Mouse (Mus musculus) gastrocnemius, adult 8-10 months (tissue): Measurements from ENCODE around the gene Ift122. TPM values are rescaled to one million over a fixed set of nuclear protein-coding genes. Genes with fewer than 3 reads are reported as not detected.
"Not testable (repeated sequence)": the region's sequence is repeated elsewhere in the genome, so short reads cannot be mapped to it uniquely, and the experiment has no call there.

ENCODE experiments used
- DNase-seq, 2 experiments: peaks; one replicate each; pipeline ENCODE4 v3.0.0; 2022; ENCODE audit warnings: low spot score in 2 of 2
- total RNA-seq, 4 experiments: library from RNA; stranded (reverse); gene quantifications; 2 replicates each; pipeline ENCODE4 v1.2.4; 2022

The Ift122 gene
- total RNA-seq, 4 experiments from 2014 or later: 3.3 to 4.9 (median 4.0) TPM

GRCm38 (mm10) chr6:115846640-115847411 lies 6.4 kb upstream of the Ift122 start:
- peak; percentile 30 to 42 for DNase-seq

- no peak for DNase-seq
These were observed 4.5 kb upstream of the Ift122 start for GRCm38 (mm10) chr6:115848598-115849304.

GRCm38 (mm10) chr6:115852446-115853090 lies 702 bp upstream of the Ift122 start:
- DNase-seq: no peak

- no peak for DNase-seq
These were observed 715 bp downstream of the Ift122 start for GRCm38 (mm10) chr6:115853985-115854384.

GRCm38 (mm10) chr6:115854432-115854831 lies 1.2 kb downstream of the Ift122 start:
- DNase-seq: no peak

- DNase-seq: no peak
These were observed 2.6 kb downstream of the Ift122 start for GRCm38 (mm10) chr6:115855733-115856360.

- DNase-seq: no peak
These were observed 3.1 kb downstream of the Ift122 start for GRCm38 (mm10) chr6:115856361-115856745.

- no peak for DNase-seq
These were observed 6.0 kb downstream of the Ift122 start for GRCm38 (mm10) chr6:115859258-115859657.

GRCm38 (mm10) chr6:115860027-115860556 lies 6.8 kb downstream of the Ift122 start:
- no peak for DNase-seq

- no peak for DNase-seq
These were observed 10.1 kb downstream of the Ift122 start for GRCm38 (mm10) chr6:115863340-115863841.

- DNase-seq: no peak
These were observed 12.0 kb downstream of the Ift122 start for GRCm38 (mm10) chr6:115865246-115865645.

GRCm38 (mm10) chr6:115867157-115867556 lies 13.9 kb downstream of the Ift122 start:
- not testable (repeated sequence) for DNase-seq

GRCm38 (mm10) chr6:115871318-115871717 lies 18.0 kb downstream of the Ift122 start:
- DNase-seq: not testable (repeated sequence)

- no peak for DNase-seq
These were observed 24.0 kb downstream of the Ift122 start for GRCm38 (mm10) chr6:115877239-115877638.

GRCm38 (mm10) chr6:115878694-115879093 lies 25.4 kb downstream of the Ift122 start:
- DNase-seq: no peak

GRCm38 (mm10) chr6:115879736-115880135 lies 26.5 kb downstream of the Ift122 start:
- no peak for DNase-seq

GRCm38 (mm10) chr6:115880751-115881150 lies 27.5 kb downstream of the Ift122 start:
- DNase-seq: no peak

- no peak for DNase-seq
These were observed 30.7 kb downstream of the Ift122 start for GRCm38 (mm10) chr6:115884018-115884417.

- no peak for DNase-seq
These were observed 33.6 kb downstream of the Ift122 start for GRCm38 (mm10) chr6:115886894-115887293.

- DNase-seq: no peak
These were observed 35.0 kb downstream of the Ift122 start for GRCm38 (mm10) chr6:115888296-115888695.

- no peak for DNase-seq
These were observed 37.3 kb downstream of the Ift122 start for GRCm38 (mm10) chr6:115890601-115891000.
